Mouse (Mus musculus) forebrain, postnatal 0 days (tissue): ENCODE data around the gene Myo10. TPM values are rescaled to one million over a fixed set of nuclear protein-coding genes. Genes with fewer than 3 reads are reported as not detected.

Experiments
- ATAC-seq: fragments of 200-750 bp; cut with Nextera tagmentation; 2 replicates; pipeline ENCODE4 v1.8.0; 2017; ENCODE audit warnings: mild to moderate bottlenecking, moderate library complexity
- DNase-seq: peaks from one replicate; pipeline ENCODE4 v3.0.0-alpha.2; 2015
- H3K27ac ChIP-seq: fragments of 300-500 bp; sonication (generic); 2 replicates; pipeline ENCODE4 v1.5.1; 2014; ENCODE audit warnings: low read depth, mild to moderate bottlenecking, antibody characterized with exemption, low read length, moderate library complexity, mixed read lengths
- H3K27me3 ChIP-seq: fragments of 300-500 bp; sonication (generic); 2 replicates; pipeline ENCODE4 v1.6.1; 2014; ENCODE audit warnings: mild to moderate bottlenecking, low read length, mixed read lengths; ENCODE audit not compliant: insufficient read depth
- H3K36me3 ChIP-seq: fragments of 300-500 bp; sonication (generic); 2 replicates; pipeline ENCODE4 v1.6.1; 2014; ENCODE audit warnings: mild to moderate bottlenecking, moderate library complexity; ENCODE audit not compliant: insufficient read depth
- H3K4me1 ChIP-seq: fragments of 300-500 bp; sonication (generic); 2 replicates; pipeline ENCODE4 v1.6.1; 2014; ENCODE audit warnings: antibody characterized with exemption; ENCODE audit not compliant: insufficient read depth
- H3K4me2 ChIP-seq: fragments of 300-500 bp; sonication (generic); 2 replicates; pipeline ENCODE4 v1.6.1; 2014; ENCODE audit warnings: low read depth, mild to moderate bottlenecking, moderate library complexity
- H3K4me3 ChIP-seq: fragments of 300-500 bp; sonication (generic); 2 replicates; pipeline ENCODE4 v1.5.1; 2014; ENCODE audit warnings: low read depth, low read length, mixed read lengths
- H3K9ac ChIP-seq: fragments of 300-500 bp; sonication (generic); 2 replicates; pipeline ENCODE4 v1.6.1; 2014; ENCODE audit warnings: mild to moderate bottlenecking
- H3K9me3 ChIP-seq: fragments of 300-500 bp; sonication (generic); 2 replicates; pipeline ENCODE4 v1.6.1; 2016; ENCODE audit warnings: low read length
- CTCF ChIP-seq: sonication (generic); IDR thresholded peaks from 2 replicates; pipeline ENCODE4 v1.5.1; 2016; ENCODE audit warnings: antibody characterized with exemption, control low read depth, low read depth
- WGBS: fragments of 180-500 bp; shearing (Covaris S2); extraction: QIAGEN DNeasy Blood & Tissue Kit; methylation state at CpG from one replicate; pipeline ENCODE4 v1.1.7; 2014; 5-methylcytosine and 5-hydroxymethylcytosine counted together
- polyA plus RNA-seq: library from polyadenylated mRNA; unstranded; fragments of >200 nt; fragmentation: Nextera tagmentation; extraction: Ambion mirVana; gene quantifications from 2 replicates; pipeline ENCODE4 v1.2.1, GENCODE M21; 2015
- total RNA-seq: library from RNA; depleted of rRNA; stranded (reverse); fragments of >200 nt; gene quantifications from 2 replicates; pipeline ENCODE4 v1.2.3, GENCODE M21; 2014

The Myo10 gene
- total and polyA plus RNA-seq, 2 experiments from 2014 or later = 22.3 to 24.2 TPM

GRCm38 (mm10) chr15:25633674-25634340 is 11.5 kb downstream of the Myo10 start:
- Histone ChIP-seq H3K27me3 (no peaks in the 10 kb centered on the region), H3K9me3 (no peaks in the 10 kb centered on the region), H3K27ac (no peak overlapping the region), H3K9ac (no peak overlapping the region), H3K4me3 (no peak overlapping the region), H3K36me3 (no peaks in the 10 kb centered on the region), H3K4me2 (no peak overlapping the region), H3K4me1 (no peaks in the 10 kb centered on the region)
- ATAC-seq (peak; percentile 23; the same call in 1 of the 2 replicates), DNase-seq (no peak)
- no peak for TF ChIP-seq CTCF
- WGBS = 64% methylated on average over 13 of the region's 13 CpGs

- 78% methylated on average over 9 of the region's 9 CpGs for WGBS
- Histone ChIP-seq H3K4me1 (no peaks in the 10 kb centered on the region), H3K27ac (no peak overlapping the region), H3K27me3 (no peaks in the 10 kb centered on the region), H3K36me3 (no peaks in the 10 kb centered on the region), H3K9ac (no peak overlapping the region), H3K9me3 (no peaks in the 10 kb centered on the region), H3K4me2 (no peak overlapping the region), H3K4me3 (no peak overlapping the region)
- TF ChIP-seq CTCF = no peak
- no peak for ATAC-seq
- no peak for DNase-seq
Observed at GRCm38 (mm10) chr15:25637727-25638126, 15.4 kb downstream of the Myo10 start.

GRCm38 (mm10) chr15:25639217-25639616 is 16.9 kb downstream of the Myo10 start:
- no peaks in the 10 kb centered on the region for H3K36me3 ChIP-seq
- WGBS = 87% methylated on average over 5 of the region's 5 CpGs
- ATAC-seq = no peak

GRCm38 (mm10) chr15:25640840-25641752 is 18.8 kb downstream of the Myo10 start:
- Histone ChIP-seq H3K36me3 (no peaks in the 10 kb centered on the region), H3K4me1 (no peaks in the 10 kb centered on the region), H3K4me3 (no peak overlapping the region), H3K4me2 (no peak overlapping the region), H3K9ac (no peak overlapping the region), H3K9me3 (no peaks in the 10 kb centered on the region), H3K27me3 (no peaks in the 10 kb centered on the region), H3K27ac (no peak overlapping the region)
- no peak for ATAC-seq
- WGBS = 89% methylated on average over 12 of the region's 12 CpGs
- TF ChIP-seq CTCF = no peak
- no peak for DNase-seq

More at GRCm38 (mm10) chr15:25639217-25639616, 16.9 kb downstream of the Myo10 start:
- no peak for TF ChIP-seq CTCF
- Histone ChIP-seq H3K27me3 (no peaks in the 10 kb centered on the region), H3K9me3 (no peaks in the 10 kb centered on the region), H3K27ac (no peak overlapping the region), H3K4me1 (no peaks in the 10 kb centered on the region), H3K4me3 (no peak overlapping the region), H3K9ac (no peak overlapping the region), H3K4me2 (no peak overlapping the region)
- no peak for DNase-seq

- no peak for TF ChIP-seq CTCF
- peak; percentile 67 for ATAC-seq
Observed at GRCm38 (mm10) chr15:25642214-25643058, 20.1 kb downstream of the Myo10 start.

GRCm38 (mm10) chr15:25645862-25646261 is 23.5 kb downstream of the Myo10 start:
- no peaks in the 10 kb centered on the region for H3K36me3 ChIP-seq
- WGBS = 88% methylated on average over 4 of the region's 4 CpGs
- H3K4me2 ChIP-seq = no peak overlapping the region
- H3K27ac ChIP-seq = no peak overlapping the region
- H3K27me3 ChIP-seq = no peaks in the 10 kb centered on the region
- no peaks in the 10 kb centered on the region for H3K4me1 ChIP-seq
- no peak for TF ChIP-seq CTCF
- no peak for ATAC-seq
- no peak for DNase-seq
- H3K4me3 ChIP-seq = no peak overlapping the region
- no peak overlapping the region for H3K9ac ChIP-seq
- no peaks in the 10 kb centered on the region for H3K9me3 ChIP-seq

More at GRCm38 (mm10) chr15:25642214-25643058, 20.1 kb downstream of the Myo10 start:
- H3K27me3 ChIP-seq = no peaks in the 10 kb centered on the region
- no peaks in the 10 kb centered on the region for H3K9me3 ChIP-seq
- WGBS = 21% methylated on average over 9 of the region's 9 CpGs
- no peak overlapping the region for H3K4me3 ChIP-seq
- no peaks in the 10 kb centered on the region for H3K4me1 ChIP-seq
- no peak overlapping the region for H3K4me2 ChIP-seq
- H3K27ac ChIP-seq = no peak overlapping the region
- H3K9ac ChIP-seq = no peak overlapping the region
- H3K36me3 ChIP-seq = no peaks in the 10 kb centered on the region
- DNase-seq = peak; percentile 18
